Mouse (Mus musculus) frontal cortex, adult (tissue): ENCODE data around the gene Runx1.

Experiments
- ATAC-seq: cut with Nextera tagmentation; 2 replicates; pipeline ENCODE4 v1.9.2; 2017; ENCODE audit warnings: mild to moderate bottlenecking, moderate library complexity, mixed read lengths; ENCODE audit not compliant: low TSS enrichment

The Runx1 gene

DNA sequence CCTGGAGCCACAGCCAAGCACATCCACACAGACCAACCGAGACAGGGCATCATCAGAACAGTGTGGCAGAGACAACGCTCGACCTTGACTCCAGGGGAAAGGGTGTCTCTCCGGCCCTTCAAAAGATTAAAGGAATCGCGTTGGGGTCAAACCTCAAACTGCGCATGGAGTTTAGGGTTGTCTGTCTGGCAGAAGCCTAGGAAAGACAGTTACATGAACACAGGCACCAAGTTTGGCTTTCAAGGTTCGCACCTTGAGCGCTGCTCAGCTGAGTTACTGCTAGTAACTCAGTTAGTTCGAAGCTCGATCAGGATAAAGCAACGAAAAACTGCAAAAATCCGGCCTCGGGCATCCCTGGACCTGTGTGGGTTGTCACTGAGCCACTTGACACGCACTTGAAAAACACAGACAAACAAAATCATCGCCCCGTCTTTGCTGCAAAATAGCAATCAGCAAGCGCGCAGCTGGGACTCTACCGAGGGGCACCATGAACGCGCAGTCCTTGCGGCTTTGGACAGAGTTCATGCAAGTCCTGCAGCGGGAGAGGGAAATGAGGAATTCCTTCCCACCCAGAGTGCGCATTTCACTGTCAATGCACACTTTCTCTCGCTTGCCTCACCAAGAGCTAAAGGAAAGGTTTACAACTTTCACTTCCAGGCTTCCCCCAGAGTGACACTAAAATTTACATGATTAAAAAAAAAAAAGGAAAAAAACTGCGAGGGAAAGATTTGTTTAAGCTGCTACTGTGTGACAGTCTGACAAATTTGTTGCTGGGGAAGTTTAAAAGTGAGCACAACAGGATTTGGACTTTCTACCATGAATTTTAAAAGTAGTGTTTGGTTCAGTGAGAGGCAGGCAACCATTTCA lies 126.2 kb downstream of the Runx1 start:
- ATAC-seq = no peak

DNA sequence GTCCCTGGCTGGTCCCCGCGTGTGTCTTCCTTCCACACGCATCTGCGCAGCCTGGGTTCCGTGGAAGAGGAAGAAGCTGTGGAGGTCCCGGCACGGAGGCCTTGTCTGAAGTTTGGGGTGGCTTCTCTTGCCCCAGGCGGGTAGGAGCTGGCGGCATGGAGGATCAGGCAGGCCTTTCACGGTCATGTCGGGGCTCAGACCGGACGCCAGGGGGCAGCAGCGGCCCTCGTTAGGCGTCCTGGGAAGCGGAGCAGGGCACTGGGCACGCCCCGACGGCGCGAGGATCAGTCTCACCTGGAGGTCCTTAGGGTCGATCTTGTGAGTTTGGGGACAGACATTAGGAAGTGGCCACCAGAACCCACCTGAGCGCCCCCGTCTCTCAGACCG lies 127.3 kb downstream of the Runx1 start:
- peak; percentile 85; the same call in 1 of the 2 replicates for ATAC-seq

DNA sequence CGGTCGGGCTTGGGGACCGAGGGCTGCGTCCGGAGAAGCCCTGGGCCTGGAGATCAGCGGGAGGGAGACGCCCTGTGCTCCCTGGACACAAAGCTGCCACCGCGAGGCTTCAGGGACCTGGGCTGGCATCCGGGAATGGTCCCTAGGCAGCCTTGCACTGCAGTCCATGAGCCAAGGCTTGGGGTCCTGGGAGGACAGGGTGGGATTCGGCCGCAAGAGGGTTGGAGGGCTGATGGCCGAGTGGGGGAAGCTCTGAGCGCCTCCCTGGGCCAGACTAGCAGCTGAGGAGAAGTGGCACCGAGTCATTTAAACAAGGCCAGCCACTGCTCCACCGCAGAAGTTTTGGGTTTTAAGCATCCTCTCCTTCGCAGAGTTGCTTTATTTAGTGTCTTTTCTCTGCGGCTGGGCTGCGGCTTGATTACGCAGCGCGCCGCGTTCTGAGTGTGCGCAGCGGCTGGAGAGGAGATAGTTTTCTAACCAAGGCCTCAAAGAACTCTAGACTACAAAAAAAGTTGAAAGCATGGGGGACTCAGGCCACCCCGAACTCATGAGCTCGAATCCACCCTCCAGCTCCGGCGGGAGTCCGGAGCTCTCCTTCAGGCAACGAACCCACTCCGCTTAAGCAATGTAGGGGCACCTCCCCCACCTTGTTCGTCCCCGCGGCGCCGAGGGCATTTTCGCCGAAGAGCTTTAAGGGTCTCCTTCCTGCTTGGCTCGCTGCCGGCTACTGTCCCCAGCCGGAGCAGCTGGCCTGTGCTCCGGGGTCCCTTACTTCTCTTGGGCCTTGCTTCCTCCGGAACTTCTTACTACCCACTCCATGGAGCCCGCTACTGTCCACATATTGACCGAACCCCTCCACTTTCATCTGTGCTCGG lies 128.0 kb downstream of the Runx1 start:
- no peak for ATAC-seq

DNA sequence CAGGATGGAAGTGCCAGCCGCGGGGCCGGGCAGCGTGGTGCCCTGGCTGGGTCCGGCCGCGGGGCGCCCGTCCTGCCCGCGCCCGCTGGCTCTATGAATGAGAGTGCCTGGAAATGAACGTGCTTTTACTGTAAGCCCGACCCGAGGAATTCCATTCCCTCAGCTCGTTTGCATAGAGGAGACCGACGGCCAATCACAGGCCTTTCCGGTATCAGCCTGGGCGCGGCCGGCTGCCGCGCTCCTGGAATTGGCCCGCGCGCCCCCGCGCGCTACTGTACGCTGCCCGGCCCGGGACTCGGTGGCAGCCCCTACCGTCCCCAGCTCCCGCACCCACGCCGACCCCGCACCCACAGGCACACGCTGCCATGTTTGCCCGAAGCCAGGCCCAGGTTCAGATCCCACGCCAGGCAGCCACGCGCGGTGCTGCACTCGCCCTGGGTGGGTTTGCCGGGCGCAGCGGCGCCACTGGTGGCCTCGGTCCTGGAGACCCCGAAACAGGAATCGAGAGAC lies 128.7 kb downstream of the Runx1 start:
- peak; percentile 44; the same call in 1 of the 2 replicates for ATAC-seq

DNA sequence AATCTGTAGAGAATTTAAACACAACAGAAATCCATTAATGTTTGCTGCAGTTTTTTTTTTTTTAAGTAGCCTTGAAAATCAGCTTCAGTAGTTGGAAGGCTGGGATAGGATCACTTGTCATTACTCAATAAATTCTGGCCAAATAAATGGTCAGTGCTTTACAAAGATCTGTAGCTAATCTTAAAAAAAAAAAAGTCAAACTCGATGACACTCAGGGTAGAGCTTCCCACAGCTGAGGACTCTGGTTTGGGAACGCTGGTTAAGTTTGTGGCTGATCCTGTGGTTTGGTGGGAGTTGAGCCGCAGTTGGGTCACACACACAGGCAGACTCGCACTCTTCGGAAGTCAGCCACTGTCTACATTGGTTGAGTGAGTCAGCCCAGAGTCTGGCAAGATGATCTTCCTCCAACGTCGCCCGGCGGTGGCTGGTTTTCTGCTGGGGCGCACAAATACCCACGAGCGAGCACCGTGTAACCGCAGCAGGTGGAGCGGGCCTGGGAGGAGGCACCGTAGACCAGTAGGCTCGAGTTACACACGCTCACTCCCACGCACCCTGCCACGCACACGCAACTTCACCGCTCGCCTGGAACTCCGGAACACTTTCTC lies 129.4 kb downstream of the Runx1 start:
- no peak for ATAC-seq

DNA sequence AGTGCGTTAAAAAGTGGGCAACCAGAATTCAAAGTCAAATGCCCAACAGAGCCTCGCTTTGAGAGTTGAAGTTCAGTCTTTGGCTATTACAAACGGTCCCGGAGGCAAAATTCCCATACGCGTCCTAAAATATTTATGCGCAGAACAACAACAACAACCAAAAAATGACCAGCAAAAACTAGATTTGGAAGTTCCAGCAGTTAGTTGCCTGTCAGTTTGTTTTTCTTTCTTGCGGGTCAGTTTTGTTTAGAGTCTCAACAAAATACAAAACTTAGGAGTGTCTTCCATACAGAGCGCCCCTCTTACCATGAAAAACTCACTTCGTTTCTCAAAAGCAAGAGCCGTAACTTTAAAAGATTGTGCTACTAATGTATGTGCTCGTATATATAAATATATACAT lies 130.0 kb downstream of the Runx1 start:
- ATAC-seq = no peak

DNA sequence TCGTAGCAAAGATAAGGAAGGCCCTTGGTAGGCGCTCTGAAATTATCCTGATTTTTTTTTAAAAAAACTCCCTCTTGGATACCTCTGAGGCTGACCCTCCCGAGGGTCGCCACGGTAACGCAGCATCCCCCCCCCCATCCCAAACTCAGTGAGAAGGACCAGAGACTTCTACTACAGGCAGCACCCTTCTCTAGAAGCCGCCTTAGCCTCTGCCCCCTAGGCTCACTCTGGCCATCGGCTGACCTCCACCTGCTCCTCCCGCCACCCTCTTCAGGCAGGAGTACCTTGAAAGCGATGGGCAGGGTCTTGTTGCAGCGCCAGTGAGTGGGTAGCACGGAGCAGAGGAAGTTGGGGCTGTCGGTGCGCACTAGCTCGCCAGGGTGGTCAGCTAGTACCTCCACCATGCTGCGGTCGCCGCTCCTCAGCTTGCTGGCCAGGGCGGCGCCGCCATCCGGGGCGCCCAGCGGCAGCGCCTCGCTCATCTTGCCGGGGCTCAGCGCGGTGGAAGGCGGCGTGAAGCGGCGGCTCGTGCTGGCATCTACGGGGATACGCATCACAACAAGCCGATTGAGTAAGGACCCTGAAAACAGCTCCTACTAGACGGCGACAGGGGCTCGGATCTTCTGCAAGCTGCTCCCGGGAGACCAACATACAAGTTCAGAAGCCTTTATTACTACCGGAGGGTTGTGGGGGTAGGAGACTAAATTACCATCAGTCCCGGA lies 130.6 kb downstream of the Runx1 start:
- ATAC-seq = no peak

DNA sequence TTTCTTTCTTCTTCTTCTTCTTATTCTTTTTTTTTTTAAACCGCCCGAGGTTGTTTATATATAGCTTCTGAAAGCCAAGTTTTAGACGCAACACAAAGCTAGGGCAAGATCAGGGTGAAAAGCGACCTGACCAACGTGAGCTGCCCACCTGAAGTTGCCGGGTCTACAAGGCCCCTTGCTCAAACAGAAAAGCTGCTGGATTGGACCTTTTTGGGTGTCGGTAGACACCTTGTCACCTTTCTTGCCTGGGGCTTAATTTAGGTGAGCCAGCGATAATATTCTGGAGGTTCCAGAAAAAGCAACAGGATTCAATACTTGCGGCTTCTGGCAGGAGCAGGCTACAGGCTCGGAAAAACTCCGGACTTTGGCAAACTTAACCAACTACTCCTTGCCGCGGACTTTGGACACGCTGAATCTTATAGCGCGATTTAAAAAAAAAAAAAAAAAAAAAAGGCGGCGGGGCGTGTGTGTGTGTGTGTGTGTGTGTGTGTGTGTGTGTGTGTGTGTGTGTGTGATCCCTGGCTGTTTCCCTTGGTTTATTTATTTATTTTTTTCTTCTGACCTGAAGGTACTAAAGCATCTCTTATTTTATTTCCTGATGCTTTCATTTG lies 131.3 kb downstream of the Runx1 start:
- ATAC-seq = no peak

DNA sequence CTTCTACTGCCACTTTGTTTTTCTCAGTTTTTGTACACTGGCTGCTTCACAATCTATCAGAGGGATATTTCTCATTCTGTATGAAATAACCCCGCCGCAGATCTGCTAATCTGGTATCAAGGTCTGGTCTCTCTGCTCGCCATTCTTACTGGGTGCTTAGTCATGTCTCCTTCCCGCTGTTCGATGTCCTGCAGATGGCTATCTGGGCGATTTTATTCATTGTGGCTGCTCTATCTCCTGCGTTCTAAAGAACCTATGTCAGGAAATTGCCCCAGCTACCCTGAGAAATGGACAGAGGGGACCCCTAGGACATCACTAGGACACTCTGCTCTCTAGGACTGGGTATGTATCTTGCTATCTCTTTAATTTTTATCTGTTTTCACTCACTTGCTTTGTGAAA lies 135.2 kb downstream of the Runx1 start:
- ATAC-seq = no peak

DNA sequence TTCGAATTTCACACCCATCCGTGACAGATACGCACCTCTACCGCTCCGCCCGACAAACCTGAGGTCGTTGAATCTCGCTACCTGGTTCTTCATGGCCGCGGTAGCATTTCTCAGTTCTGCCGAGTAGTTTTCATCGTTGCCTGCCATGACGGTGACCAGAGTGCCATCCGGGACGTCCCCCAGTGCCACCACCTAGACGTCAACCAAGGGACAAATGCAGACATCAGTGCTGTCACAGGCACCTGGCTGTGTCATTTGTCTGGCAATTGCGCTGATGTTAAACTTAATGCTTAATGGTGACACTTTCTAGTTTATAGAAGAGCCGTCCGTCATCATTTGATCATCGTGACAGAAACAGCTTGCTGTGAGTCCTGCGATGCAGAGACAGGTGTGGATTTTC lies 137.0 kb downstream of the Runx1 start:
- no peak for ATAC-seq

DNA sequence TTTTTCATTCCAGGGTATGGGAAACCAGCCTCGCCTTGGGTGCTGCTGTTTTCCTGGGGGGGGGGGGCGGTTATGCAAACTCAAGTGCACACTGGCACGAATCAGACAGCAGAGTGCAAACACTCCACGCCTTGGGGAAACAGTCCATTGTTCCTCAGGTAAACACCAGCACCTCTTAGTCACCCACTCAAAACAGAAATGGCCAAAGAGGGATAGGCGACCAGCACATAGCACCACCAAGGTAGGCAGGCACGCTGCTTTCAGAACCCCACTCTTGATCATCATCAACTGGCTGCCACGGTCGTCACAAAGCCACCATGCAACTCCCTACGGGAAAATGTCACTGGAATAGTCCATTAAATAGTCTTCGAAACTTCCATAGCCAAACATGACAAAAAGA lies 139.0 kb downstream of the Runx1 start:
- no peak for ATAC-seq

DNA sequence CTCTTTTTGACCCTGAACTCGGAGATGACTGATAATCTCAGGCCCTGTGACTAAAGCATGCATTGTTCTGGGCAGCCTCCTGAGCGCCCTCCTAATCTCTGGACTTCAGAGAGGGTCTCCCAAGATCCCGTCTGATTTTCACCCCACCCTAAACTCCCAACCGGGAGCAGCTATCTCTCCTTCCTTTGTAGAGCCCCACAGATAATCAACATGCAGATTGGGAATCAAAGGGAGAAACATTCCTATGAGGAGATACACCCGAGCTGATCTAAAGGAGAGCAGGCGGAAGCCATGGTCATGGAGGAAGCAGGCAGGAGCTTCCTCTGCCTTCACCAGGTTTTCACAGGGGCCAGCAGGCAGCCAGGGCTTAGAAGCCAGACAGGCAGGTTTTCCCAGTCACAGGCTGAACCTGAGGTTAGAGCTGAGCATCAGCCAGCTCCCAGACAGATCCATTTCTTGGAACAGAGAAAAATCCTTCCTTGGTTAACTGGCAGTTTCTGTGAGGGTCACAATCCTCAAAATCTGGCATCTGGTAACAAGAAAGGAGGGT lies 140.1 kb downstream of the Runx1 start:
- ATAC-seq = no peak

DNA sequence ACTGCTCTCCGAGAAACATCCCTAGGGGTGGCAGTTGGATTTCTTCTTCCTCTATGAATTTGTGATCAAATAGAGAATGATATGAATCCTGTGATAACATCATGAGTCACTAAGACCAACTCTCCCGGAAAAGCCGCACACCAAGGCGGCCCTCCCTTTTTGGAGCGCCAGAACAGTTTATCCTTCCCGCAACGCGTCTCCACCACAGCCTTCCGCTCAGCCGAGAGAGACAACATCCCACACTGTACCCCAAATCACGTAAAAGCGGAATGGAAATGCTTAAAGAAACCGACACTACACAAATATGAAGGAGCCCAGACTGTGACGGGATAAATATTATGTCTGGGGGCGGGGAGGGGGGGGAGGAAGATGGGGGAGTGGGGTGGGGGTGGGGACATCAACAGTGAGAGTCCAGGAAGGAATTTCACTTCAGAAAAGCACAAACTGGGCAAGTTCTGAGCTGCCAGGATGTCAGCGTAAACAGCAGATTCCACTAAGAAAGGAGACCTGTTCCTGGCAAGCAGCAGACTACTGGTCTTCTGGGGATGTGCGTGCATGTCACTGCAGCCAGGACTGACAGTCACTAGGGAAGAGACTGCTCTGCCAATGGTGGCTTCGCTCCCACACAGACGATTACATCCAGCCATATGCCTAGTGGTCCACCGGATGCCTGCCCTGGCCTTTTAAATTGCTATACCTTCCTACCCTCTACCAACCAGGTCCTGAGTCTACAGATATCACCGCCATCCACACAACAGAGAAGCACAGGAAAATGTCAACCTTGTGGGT lies 141.3 kb downstream of the Runx1 start:
- ATAC-seq = no peak

DNA sequence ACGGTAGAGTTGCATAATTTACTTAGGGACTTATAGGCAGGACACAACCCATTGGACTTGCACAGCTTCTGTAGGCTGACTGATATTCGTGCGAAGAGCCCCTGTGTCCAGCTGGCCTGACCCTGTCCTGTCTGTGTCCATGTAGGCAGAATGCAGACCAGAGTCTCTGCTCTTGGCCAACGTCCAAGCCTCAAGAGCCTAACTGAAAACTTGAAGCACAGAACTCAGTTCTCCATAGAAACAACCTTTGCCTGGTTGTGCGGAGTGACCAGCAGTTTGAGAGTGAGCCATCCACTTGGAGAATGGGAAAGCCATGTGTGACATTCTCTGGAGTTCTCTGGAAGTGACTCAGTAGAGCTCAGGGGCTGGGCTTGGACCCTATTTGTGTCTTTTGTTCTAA lies 149.3 kb downstream of the Runx1 start:
- no peak for ATAC-seq

DNA sequence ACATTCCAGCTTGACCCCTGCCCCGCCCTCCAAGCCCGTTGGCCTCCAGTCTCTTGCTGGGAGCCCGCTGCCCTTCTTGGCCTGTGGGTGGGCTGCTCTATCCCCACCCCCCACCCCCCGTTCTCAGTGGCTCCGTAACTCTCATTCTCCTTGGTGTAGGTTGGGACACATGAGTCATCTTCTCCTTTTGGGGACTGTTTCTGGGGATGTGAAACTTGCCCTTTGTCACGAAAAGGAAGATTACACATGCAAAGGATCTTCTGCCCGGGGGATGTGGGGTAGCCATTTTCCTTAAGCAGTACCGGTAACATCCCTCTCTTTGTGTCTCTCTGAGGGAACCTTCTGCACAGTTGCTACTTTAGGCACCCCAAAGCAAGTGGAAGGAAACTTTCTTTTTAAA lies 150.3 kb downstream of the Runx1 start:
- no peak for ATAC-seq

DNA sequence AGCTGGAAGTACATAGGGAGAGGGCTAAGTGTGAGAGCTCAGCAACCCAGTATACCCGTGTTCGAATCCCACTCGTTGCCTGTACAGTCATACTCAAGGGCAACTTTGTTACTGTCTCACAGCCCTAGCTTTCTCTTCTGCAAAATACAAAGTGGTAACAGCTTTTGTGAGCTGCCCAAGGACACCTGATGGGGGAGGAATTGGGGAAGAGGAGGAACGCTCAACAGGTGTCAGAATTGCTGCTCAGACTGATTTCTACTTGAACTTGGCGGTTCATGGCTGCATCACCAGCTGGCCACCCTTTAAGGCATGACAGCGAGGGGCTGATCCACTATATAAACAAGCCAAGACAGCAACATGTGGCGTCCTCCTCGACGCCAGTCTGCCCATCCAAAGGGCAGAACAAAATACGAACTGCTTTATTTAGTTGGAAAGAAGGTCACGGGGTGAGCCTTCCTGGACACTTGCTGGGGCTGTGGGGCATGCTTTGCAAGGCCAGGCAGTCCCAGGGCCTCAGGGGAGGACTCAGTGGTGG lies 151.0 kb downstream of the Runx1 start:
- ATAC-seq = no peak

DNA sequence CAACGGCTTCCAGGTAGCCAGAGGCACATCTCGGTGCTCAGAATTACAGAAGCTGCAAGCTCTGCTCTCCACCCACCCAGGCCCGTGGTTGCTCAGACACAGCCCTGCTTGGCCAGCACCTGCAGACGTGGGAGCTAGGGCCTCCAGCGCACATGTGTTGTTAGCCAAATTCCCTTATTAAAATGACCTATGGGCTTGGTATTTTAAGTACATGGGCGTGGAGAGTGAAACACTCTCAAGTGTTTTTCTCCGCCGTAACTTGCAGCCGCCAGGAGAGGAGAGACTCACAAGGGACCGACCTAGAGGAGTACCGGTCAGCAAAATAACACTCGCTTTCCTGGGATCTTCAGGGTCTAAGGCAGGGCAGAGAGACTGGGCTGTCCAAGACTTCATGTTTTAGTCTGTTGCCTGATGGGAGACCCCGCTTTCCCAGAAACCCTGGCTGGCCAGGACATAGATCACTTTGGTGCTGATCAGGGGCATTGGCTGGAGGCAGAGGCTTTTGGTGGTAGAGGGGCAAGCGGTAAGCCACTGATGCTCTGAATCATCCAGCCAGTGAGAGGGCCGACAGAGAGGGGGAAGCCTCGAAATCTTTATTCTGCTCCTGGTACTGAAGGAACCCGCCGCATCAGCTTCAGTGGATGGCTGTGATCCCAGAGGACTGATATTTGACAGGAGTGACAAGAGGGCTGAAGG lies 151.7 kb downstream of the Runx1 start:
- no peak for ATAC-seq

DNA sequence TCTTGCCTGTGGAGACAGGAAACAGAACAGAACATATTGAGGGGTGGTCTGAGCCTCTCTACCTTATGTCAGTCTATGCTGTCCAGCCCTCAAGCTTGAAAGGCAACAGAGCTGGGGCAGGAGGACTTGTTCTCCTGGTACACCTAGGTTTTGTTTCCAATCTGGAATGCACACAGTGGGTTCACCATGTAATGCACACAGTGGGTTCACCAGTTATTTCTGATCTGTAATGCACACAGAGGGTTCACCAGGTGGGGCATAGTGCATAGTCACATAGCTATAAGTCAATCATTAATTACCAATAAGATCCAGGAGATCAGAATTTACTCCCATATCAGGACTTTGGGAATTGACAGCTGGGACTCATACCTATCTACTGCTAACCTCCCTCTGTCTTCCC lies 157.1 kb downstream of the Runx1 start:
- no peak for ATAC-seq

DNA sequence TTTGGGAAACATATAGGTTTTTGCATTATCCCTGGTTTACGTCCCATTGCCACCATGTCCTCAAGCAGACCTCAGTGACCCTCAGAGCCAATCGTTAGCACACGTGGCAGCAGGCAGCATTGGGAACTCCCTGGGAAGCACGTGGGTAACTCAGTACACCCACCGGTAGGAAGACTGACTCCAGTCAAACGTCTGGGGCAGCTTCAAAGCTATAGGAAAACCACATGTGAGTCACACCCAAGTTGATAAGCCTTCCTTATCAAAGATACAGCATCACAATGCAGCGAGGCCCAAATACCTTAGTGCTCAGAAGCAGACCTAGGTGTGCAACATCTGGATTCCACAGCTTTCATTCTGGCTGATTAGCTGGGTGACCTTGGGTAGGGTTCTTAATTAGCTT lies 164.2 kb downstream of the Runx1 start:
- ATAC-seq = no peak
